Mouse (Mus musculus): ENCODE data around the gene Ubxn7. TPM values are rescaled to one million over a fixed set of nuclear protein-coding genes. Genes with fewer than 3 reads are reported as not detected.

Ubxn7 gene
- polyA plus RNA-seq, 1 experiment = 11.9 TPM

- no peaks in the 10 kb centered on the region for H3K27me3 ChIP-seq (ENCODE audit: control insufficient read depth, insufficient read depth, insufficient read length)
- peak overlapping the region; percentile 36 for H3ac ChIP-seq (ENCODE audit: control insufficient read depth, insufficient read length)
- no peaks in the 10 kb centered on the region for H3K36me3 ChIP-seq (ENCODE audit: control insufficient read depth, insufficient read depth)
- H3K4me3 ChIP-seq = peak overlapping the region; percentile 93
- peaks cover 23% of the 10 kb centered on the region for H3K79me2 ChIP-seq (ENCODE audit: control insufficient read depth, insufficient read depth)
- TF ChIP-seq MAX (IDR thresholded peaks at IDR 0.05; ENCODE audit: low read depth) (no peak), TCF12 (IDR thresholded peaks at IDR 0.05; ENCODE audit: insufficient read depth, poor library complexity, severe bottlenecking) (no peak), MYOD1 (IDR thresholded peaks at IDR 0.05; ENCODE audit: control insufficient read depth in 1 of 3, insufficient read length in 2 of 3, low read depth in 2 of 3) (no peak), USF1 (IDR thresholded peaks at IDR 0.05; ENCODE audit: low read depth) (no peak), CEBPB (IDR thresholded peaks at IDR 0.05; ENCODE audit: insufficient read depth, poor library complexity, severe bottlenecking) (no peak), REST (IDR thresholded peaks at IDR 0.05; ENCODE audit: insufficient read depth, insufficient read length) (no peak)
- H3K4me2 ChIP-seq (ENCODE audit: low read depth) = peak overlapping the region; percentile 68
Observed at GRCm38 (mm10) chr16:32431926-32432325, 99.9 kb downstream of the Ubxn7 start.

GRCm38 (mm10) chr16:32433138-32433537, 101.1 kb downstream of the Ubxn7 start:
- TF ChIP-seq TCF12 (IDR thresholded peaks at IDR 0.05; ENCODE audit: insufficient read depth, poor library complexity, severe bottlenecking) = no peak
- TF ChIP-seq MAX (IDR thresholded peaks at IDR 0.05; ENCODE audit: low read depth) = no peak
- TF ChIP-seq POLR2A (IDR thresholded peaks at IDR 0.05; ENCODE audit: insufficient read length, low read depth) = no peak
- no peak for TF ChIP-seq REST (IDR thresholded peaks at IDR 0.05; ENCODE audit: insufficient read depth, insufficient read length)
- no peak for TF ChIP-seq MYOG (IDR thresholded peaks at IDR 0.05; ENCODE audit: control insufficient read depth in 1 of 3, insufficient read depth in 1 of 3, insufficient read length in 2 of 3, low read depth in 2 of 3)
- Histone ChIP-seq H3K4me3 (no peak overlapping the region), H3K36me3 (ENCODE audit: control insufficient read depth, insufficient read depth) (no peaks in the 10 kb centered on the region), H3K27me3 (ENCODE audit: control insufficient read depth, insufficient read depth, insufficient read length) (no peaks in the 10 kb centered on the region), H3K79me2 (ENCODE audit: control insufficient read depth, insufficient read depth) (peaks cover 26% of the 10 kb centered on the region), H3ac (ENCODE audit: control insufficient read depth, insufficient read length) (no peak overlapping the region), H3K4me2 (ENCODE audit: low read depth) (peak overlapping the region; percentile 66)

- TF ChIP-seq REST (IDR thresholded peaks at IDR 0.05; ENCODE audit: insufficient read depth, insufficient read length) = no peak
- TF ChIP-seq TCF3 (IDR thresholded peaks at IDR 0.05; ENCODE audit: insufficient read length, low read depth) = no peak
- TF ChIP-seq POLR2A (IDR thresholded peaks at IDR 0.05; ENCODE audit: insufficient read length, low read depth) = no peak
- TF ChIP-seq USF1 (IDR thresholded peaks at IDR 0.05; ENCODE audit: low read depth) = no peak
- 0 out of 2 replicates have a peak, but pooled peaks have one; percentile 41 for TF ChIP-seq CEBPB (IDR thresholded peaks at IDR 0.05; ENCODE audit: insufficient read depth, poor library complexity, severe bottlenecking)
- TF ChIP-seq E2F4 (IDR thresholded peaks at IDR 0.05; ENCODE audit: insufficient read depth) = no peak
- TF ChIP-seq MYOG (IDR thresholded peaks at IDR 0.05; ENCODE audit: control insufficient read depth in 1 of 3, insufficient read depth in 1 of 3, insufficient read length in 2 of 3, low read depth in 2 of 3) = peak in 2 of 3 experiments; percentile 67 to 80
- peak; percentile 39 for TF ChIP-seq TCF12 (IDR thresholded peaks at IDR 0.05; ENCODE audit: insufficient read depth, poor library complexity, severe bottlenecking)
- peak in 2 of 3 experiments; percentile 31 to 72 for TF ChIP-seq MYOD1 (IDR thresholded peaks at IDR 0.05; ENCODE audit: control insufficient read depth in 1 of 3, insufficient read length in 2 of 3, low read depth in 2 of 3)
- no peak for TF ChIP-seq POLR2AphosphoS2 (IDR thresholded peaks at IDR 0.05; ENCODE audit: insufficient read length, low read depth)
- TF ChIP-seq MAX (IDR thresholded peaks at IDR 0.05; ENCODE audit: low read depth) = no peak
- TF ChIP-seq SRF (IDR thresholded peaks at IDR 0.05; ENCODE audit: control insufficient read depth, insufficient read length, low read depth) = no peak
- H3K36me3 ChIP-seq (ENCODE audit: control insufficient read depth, insufficient read depth) = no peaks in the 10 kb centered on the region
- no peaks in the 10 kb centered on the region for H3K27me3 ChIP-seq (ENCODE audit: control insufficient read depth, insufficient read depth, insufficient read length)
- peaks cover 27% of the 10 kb centered on the region for H3K79me2 ChIP-seq (ENCODE audit: control insufficient read depth, insufficient read depth)
- H3ac ChIP-seq (ENCODE audit: control insufficient read depth, insufficient read length) = no peak overlapping the region
- no peak overlapping the region for H3K4me3 ChIP-seq
- H3K4me2 ChIP-seq (ENCODE audit: low read depth) = peak overlapping the region; percentile 66
Observed at GRCm38 (mm10) chr16:32434066-32434465, 102.0 kb downstream of the Ubxn7 start.

GRCm38 (mm10) chr16:32434691-32435090, 102.6 kb downstream of the Ubxn7 start:
- no peak overlapping the region for H3K4me3 ChIP-seq
- peaks cover 2% of the 10 kb centered on the region for H3K36me3 ChIP-seq (ENCODE audit: control insufficient read depth, insufficient read depth)
- H3K4me2 ChIP-seq (ENCODE audit: low read depth) = peak overlapping the region; percentile 66
- TF ChIP-seq TCF3 (IDR thresholded peaks at IDR 0.05; ENCODE audit: insufficient read length, low read depth) (no peak), MYOD1 (IDR thresholded peaks at IDR 0.05; ENCODE audit: control insufficient read depth in 1 of 3, insufficient read length in 2 of 3, low read depth in 2 of 3) (no peak), MYOG (IDR thresholded peaks at IDR 0.05; ENCODE audit: control insufficient read depth in 1 of 3, insufficient read depth in 1 of 3, insufficient read length in 2 of 3, low read depth in 2 of 3) (no peak), POLR2A (IDR thresholded peaks at IDR 0.05; ENCODE audit: insufficient read length, low read depth) (no peak), CEBPB (IDR thresholded peaks at IDR 0.05; ENCODE audit: insufficient read depth, poor library complexity, severe bottlenecking) (no peak), USF1 (IDR thresholded peaks at IDR 0.05; ENCODE audit: low read depth) (no peak), E2F4 (IDR thresholded peaks at IDR 0.05; ENCODE audit: insufficient read depth) (no peak), POLR2AphosphoS2 (IDR thresholded peaks at IDR 0.05; ENCODE audit: insufficient read length, low read depth) (no peak), TCF12 (IDR thresholded peaks at IDR 0.05; ENCODE audit: insufficient read depth, poor library complexity, severe bottlenecking) (no peak), SRF (IDR thresholded peaks at IDR 0.05; ENCODE audit: control insufficient read depth, insufficient read length, low read depth) (no peak)
- peaks cover 27% of the 10 kb centered on the region for H3K79me2 ChIP-seq (ENCODE audit: control insufficient read depth, insufficient read depth)
- H3K27me3 ChIP-seq (ENCODE audit: control insufficient read depth, insufficient read depth, insufficient read length) = no peaks in the 10 kb centered on the region
- no peak overlapping the region for H3ac ChIP-seq (ENCODE audit: control insufficient read depth, insufficient read length)

- no peaks in the 10 kb centered on the region for H3K27me3 ChIP-seq (ENCODE audit: control insufficient read depth, insufficient read depth, insufficient read length)
- H3K4me2 ChIP-seq (ENCODE audit: low read depth) = no peak overlapping the region
- H3ac ChIP-seq (ENCODE audit: control insufficient read depth, insufficient read length) = no peak overlapping the region
- TF ChIP-seq MYOG (IDR thresholded peaks at IDR 0.05; ENCODE audit: control insufficient read depth in 1 of 3, insufficient read depth in 1 of 3, insufficient read length in 2 of 3, low read depth in 2 of 3) (no peak), E2F4 (IDR thresholded peaks at IDR 0.05; ENCODE audit: insufficient read depth) (no peak), TCF3 (IDR thresholded peaks at IDR 0.05; ENCODE audit: insufficient read length, low read depth) (no peak), POLR2A (IDR thresholded peaks at IDR 0.05; ENCODE audit: insufficient read length, low read depth) (no peak), CEBPB (IDR thresholded peaks at IDR 0.05; ENCODE audit: insufficient read depth, poor library complexity, severe bottlenecking) (no peak), MYOD1 (IDR thresholded peaks at IDR 0.05; ENCODE audit: control insufficient read depth in 1 of 3, insufficient read length in 2 of 3, low read depth in 2 of 3) (no peak), USF1 (IDR thresholded peaks at IDR 0.05; ENCODE audit: low read depth) (no peak), POLR2AphosphoS2 (IDR thresholded peaks at IDR 0.05; ENCODE audit: insufficient read length, low read depth) (no peak), SRF (IDR thresholded peaks at IDR 0.05; ENCODE audit: control insufficient read depth, insufficient read length, low read depth) (no peak), MAX (IDR thresholded peaks at IDR 0.05; ENCODE audit: low read depth) (no peak)
- peaks cover 5% of the 10 kb centered on the region for H3K36me3 ChIP-seq (ENCODE audit: control insufficient read depth, insufficient read depth)
- peaks cover 23% of the 10 kb centered on the region for H3K79me2 ChIP-seq (ENCODE audit: control insufficient read depth, insufficient read depth)
- H3K4me3 ChIP-seq = no peak overlapping the region
Observed at GRCm38 (mm10) chr16:32436657-32437056, 104.6 kb downstream of the Ubxn7 start.
